Mouse (Mus musculus) ovary, postnatal 14 days (tissue): ENCODE results near the gene Ifitm6.
"Not testable (repeated sequence)": the region's sequence is repeated elsewhere in the genome, so short reads cannot be mapped to it uniquely, and the experiment has no call there.

Experiments used
- DNase-seq: peaks from one replicate; pipeline ENCODE4 v3.0.0; 2022; ENCODE audit warnings: low spot score

Gene Ifitm6

GRCm38 (mm10) chr7:141008938-141009660 lies 8.6 kb downstream of the Ifitm6 start:
- DNase-seq, result peak; percentile 81

GRCm38 (mm10) chr7:141008312-141008761 lies 9.4 kb downstream of the Ifitm6 start:
- peak; percentile 41 for DNase-seq

GRCm38 (mm10) chr7:141006914-141007313 lies 10.8 kb downstream of the Ifitm6 start:
- peak; percentile 51 for DNase-seq

- no peak for DNase-seq
Measured at GRCm38 (mm10) chr7:141006446-141006845, 11.3 kb downstream of the Ifitm6 start.

GRCm38 (mm10) chr7:141003248-141004010 lies 14.3 kb downstream of the Ifitm6 start:
- no peak for DNase-seq

GRCm38 (mm10) chr7:141000881-141001708 lies 16.6 kb downstream of the Ifitm6 start:
- no peak for DNase-seq

GRCm38 (mm10) chr7:140998853-140999700 lies 18.6 kb downstream of the Ifitm6 start:
- DNase-seq, result no peak

GRCm38 (mm10) chr7:140997817-140998216 lies 19.9 kb downstream of the Ifitm6 start:
- no peak for DNase-seq

- DNase-seq, result no peak
Measured at GRCm38 (mm10) chr7:140991117-140991689, 26.5 kb downstream of the Ifitm6 start.

GRCm38 (mm10) chr7:140990622-140991021 lies 27.1 kb downstream of the Ifitm6 start:
- no peak for DNase-seq

- DNase-seq, result no peak
Measured at GRCm38 (mm10) chr7:140990185-140990584, 27.5 kb downstream of the Ifitm6 start.

GRCm38 (mm10) chr7:140989022-140989421 lies 28.7 kb downstream of the Ifitm6 start:
- no peak for DNase-seq

- DNase-seq, result no peak
Measured at GRCm38 (mm10) chr7:140987182-140988138, 30.3 kb downstream of the Ifitm6 start.

- DNase-seq, result no peak
Measured at GRCm38 (mm10) chr7:140982971-140983370, 34.8 kb downstream of the Ifitm6 start.

- DNase-seq, result no peak
Measured at GRCm38 (mm10) chr7:140981704-140982103, 36.0 kb downstream of the Ifitm6 start.

- DNase-seq, result not testable (repeated sequence)
Measured at GRCm38 (mm10) chr7:140976720-140977119, 41.0 kb downstream of the Ifitm6 start.

GRCm38 (mm10) chr7:140975465-140975864 lies 42.3 kb downstream of the Ifitm6 start:
- DNase-seq, result no peak

- no peak for DNase-seq
Measured at GRCm38 (mm10) chr7:140974940-140975339, 42.8 kb downstream of the Ifitm6 start.

GRCm38 (mm10) chr7:140973396-140974165 lies 44.1 kb downstream of the Ifitm6 start:
- DNase-seq, result no peak
